Mouse (Mus musculus): ENCODE data around the gene Foxred1.

DNA sequence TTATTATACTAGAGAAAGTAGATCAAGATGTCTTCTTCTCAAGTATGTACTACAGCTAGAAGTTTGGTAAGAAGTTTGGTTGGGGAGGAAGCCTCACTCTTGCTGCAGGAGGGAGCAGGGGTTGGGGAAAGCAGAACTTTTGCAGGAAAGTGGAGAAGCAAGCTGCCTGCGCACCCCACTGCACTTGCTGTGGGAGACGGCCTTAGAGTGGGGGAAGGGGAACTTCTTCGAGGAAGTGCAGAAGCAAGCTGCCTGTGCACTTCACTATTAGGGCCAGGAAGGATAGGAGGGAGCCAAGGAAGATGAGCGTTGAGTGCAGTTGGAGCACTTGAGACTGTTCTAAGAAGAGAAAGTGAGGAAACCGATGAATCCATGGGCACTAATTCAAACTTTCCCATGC is 27.5 kb downstream of the Foxred1 start:
- TF ChIP-seq USF1 (IDR thresholded peaks at IDR 0.05; ENCODE audit: low read depth) (no peak), POLR2A (IDR thresholded peaks at IDR 0.05; ENCODE audit: insufficient read length, low read depth) (no peak)
